Mouse (Mus musculus) common myeloid progenitor, adult 5-6 weeks (primary cell): ENCODE data around the gene Rnh1. TPM values are rescaled to one million over a fixed set of nuclear protein-coding genes. Genes with fewer than 3 reads are reported as not detected.

Source experiments
- ATAC-seq: replicated peaks from 2 replicates; pipeline ENCODE4 v1.8.0; 2016; ENCODE audit warnings: low read depth, mild to moderate bottlenecking, moderate TSS enrichment, inconsistent platforms; ENCODE audit not compliant: poor library complexity, severe bottlenecking
- total RNA-seq: library from RNA; stranded (forward); fragments of 200-1000, 187-1606 nt; gene quantifications from 2 replicates; pipeline ENCODE4 v1.2.3, GENCODE M21; 2017

The Rnh1 gene
- total RNA-seq, 1 experiment from 2014 or later, result 42.0 TPM

GRCm38 (mm10) chr7:141206182-141206937 is 33.7 kb upstream of the Rnh1 start:
- no peak for ATAC-seq

DNA sequence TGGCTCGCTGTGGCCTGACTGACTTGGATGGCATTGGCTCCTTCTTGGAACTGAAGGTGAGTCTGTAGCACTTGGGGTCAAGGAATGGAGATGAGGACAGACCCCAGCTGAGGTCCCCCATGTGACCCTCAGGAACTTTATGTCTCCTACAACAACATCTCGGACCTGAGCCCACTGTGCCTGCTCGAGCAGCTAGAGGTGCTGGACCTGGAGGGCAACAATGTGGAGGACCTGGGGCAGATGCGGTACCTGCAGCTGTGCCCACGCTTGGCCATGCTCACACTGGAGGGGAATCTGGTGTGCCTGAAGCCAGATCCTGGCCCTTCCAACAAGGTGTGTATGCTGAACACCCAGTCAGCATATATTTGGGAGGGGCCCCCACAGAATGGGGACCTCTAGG is 32.8 kb upstream of the Rnh1 start:
- no peak for ATAC-seq

DNA sequence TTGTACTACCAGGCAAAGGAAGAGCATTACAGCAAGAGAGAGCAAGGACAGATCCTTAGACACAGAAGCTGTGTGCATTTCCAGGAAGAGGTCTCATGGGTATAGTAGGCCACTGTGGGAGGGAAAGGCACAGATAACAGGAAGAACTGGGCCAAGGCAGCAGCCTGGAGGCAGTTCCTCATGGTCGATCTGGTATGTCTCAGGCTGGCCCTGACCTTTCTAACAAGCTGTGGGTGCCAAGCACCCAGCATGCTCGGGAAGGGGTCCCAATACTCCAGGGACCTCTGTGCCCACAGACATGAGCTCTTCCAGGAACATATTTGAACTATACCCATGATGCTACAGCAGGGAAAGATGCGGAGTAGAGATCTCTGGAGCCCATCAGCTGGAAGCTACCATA is 31.9 kb upstream of the Rnh1 start:
- no peak for ATAC-seq

DNA sequence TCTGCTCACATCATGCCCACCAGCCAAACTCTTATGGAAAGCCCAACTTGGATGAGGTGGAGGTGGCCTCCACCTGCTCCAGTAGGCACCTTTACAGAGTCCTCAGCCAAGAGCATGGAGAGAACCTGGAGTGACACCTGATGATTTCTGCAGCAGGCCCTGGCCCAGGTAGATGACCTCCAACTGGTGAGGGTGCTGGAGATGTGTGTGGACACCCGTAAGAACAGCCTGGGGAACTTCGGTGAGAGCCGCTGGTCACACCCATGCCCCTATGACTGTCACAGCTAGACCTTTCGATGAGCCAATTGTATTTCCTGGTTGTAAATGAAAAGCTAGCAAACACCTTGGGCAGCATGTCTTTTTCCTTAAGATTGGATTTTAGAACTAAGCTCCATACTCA is 25.5 kb upstream of the Rnh1 start:
- no peak for ATAC-seq

- ATAC-seq, result no peak
Observed at GRCm38 (mm10) chr7:141196619-141197282, 24.1 kb upstream of the Rnh1 start.

DNA sequence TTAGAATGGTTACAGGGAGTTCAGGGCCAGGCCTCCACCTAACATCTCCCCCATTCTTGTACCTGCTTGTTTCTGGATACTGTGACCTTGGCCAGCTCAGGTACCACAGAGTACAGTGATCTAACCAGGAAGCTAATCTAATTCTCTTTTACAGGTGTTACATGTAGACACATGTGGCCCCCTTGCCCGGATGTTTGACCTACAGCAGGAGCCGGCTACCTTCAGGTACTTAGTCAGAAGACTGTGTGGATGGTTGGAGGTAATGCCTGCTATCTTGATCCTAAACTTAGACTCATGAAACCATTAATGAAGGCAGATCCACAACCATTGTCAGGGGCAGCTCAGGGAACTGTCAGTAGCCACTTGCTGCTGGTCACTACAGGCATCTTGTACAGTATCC is 23.1 kb upstream of the Rnh1 start:
- no peak for ATAC-seq

- peak; percentile 68 for ATAC-seq
Observed at GRCm38 (mm10) chr7:141194830-141195229, 22.2 kb upstream of the Rnh1 start.

GRCm38 (mm10) chr7:141194409-141194808 is 21.8 kb upstream of the Rnh1 start:
- ATAC-seq, result no peak

- peak; percentile 93 for ATAC-seq
Observed at GRCm38 (mm10) chr7:141193948-141194347, 21.3 kb upstream of the Rnh1 start, which contains the start of the genes Hras and Lrrc56. Gene Hras (minus strand): TSS chr7:141194005. Gene Lrrc56 (plus strand): TSS chr7:141194157.

- ATAC-seq, result no peak
Observed at GRCm38 (mm10) chr7:141193348-141193856, 20.7 kb upstream of the Rnh1 start.

GRCm38 (mm10) chr7:141192776-141193347 is 20.2 kb upstream of the Rnh1 start:
- no peak for ATAC-seq

- no peak for ATAC-seq
Observed at GRCm38 (mm10) chr7:141191796-141192685, 19.4 kb upstream of the Rnh1 start.

DNA sequence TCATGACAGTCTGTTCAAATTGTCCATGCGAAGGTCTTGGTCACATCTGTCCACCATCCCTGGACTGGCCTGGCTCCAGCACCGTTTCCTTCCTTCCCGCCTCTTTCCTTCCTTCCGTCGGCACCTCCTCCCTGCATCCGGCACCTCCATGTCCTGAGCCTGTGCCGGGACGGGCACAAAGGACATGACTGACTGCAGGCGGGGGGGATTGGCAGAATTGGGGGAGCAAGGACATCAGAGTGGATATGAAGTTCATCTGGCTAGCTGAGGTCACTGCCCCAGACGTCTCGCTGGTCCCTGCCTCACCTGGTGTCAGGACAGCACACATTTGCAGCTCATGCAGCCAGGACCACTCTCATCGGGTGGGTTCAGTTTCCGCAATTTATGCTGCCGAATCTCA is 18.4 kb upstream of the Rnh1 start:
- ATAC-seq, result no peak

DNA sequence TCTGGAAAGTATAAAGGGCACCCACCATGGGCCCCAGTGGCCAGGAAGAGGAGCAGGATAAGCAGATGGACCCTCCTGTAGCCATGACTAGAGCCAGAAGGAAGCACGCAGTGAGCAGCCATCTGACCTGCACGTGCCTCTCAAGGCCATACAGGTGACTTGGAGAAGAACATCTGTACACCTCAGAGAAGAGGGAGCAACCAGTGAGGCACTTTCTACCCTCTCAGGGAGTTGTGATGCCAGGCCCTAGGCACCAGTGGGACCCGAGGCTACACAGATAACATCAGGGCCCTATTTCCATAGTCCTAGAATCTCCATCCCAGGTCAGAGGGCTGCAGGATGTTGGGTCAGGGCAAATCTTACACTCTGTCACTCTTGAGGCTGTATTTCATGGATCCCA is 17.6 kb upstream of the Rnh1 start:
- ATAC-seq, result no peak

GRCm38 (mm10) chr7:141188733-141189132 is 16.1 kb upstream of the Rnh1 start:
- ATAC-seq, result no peak

- no peak for ATAC-seq
Observed at GRCm38 (mm10) chr7:141188194-141188593, 15.5 kb upstream of the Rnh1 start.

DNA sequence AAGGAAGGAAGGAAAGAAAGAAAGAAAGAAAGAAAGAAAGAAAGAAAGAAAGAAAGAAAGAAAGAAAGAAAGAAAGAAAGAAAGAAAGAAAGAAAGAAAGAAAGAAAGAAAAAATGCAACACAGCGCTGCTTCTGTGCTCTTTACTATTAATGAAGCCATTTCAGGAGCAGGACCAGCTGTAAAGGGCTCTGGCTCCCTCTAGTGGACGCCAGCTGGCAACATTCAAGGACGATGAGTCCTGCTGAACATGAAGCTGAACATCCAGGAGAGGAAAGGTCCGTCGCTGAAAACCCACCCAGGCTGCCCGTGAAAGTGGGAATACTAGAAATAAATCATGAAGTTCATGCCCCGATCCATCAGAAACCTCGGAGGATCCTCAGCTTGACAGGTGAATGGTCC is 3.5 kb upstream of the Rnh1 start:
- peak; percentile 60 for ATAC-seq

GRCm38 (mm10) chr7:141175068-141175467 is 2.4 kb upstream of the Rnh1 start:
- ATAC-seq, result no peak

- ATAC-seq, result no peak
Observed at GRCm38 (mm10) chr7:141173323-141173850, 730 bp upstream of the Rnh1 start.

- no peak for ATAC-seq
Observed at GRCm38 (mm10) chr7:141169866-141170265, 2.8 kb downstream of the Rnh1 start.
